Mouse (Mus musculus) urinary bladder, adult 2 months (tissue): ENCODE results near the gene Map3k21. TPM values are rescaled to one million over a fixed set of nuclear protein-coding genes. Genes with fewer than 3 reads are reported as not detected.

ENCODE experiments used
- DNase-seq: peaks from one replicate; pipeline ENCODE4 v3.0.0; 2022; ENCODE audit warnings: low spot score
- polyA plus RNA-seq: library from polyadenylated mRNA; depleted of rRNA; stranded (reverse); fragments of >200 nt; gene quantifications from 2 replicates; pipeline ENCODE4 v1.2.3, GENCODE M21; 2012; rRNA removed

The Map3k21 gene
- polyA plus RNA-seq, 1 experiment, result 0.44 TPM

- no peak for DNase-seq
Measured at GRCm38 (mm10) chr8:125971336-125971735, 61.1 kb downstream of the Map3k21 start.

- no peak for DNase-seq
Measured at GRCm38 (mm10) chr8:125975981-125976380, 65.7 kb downstream of the Map3k21 start.

- no peak for DNase-seq
Measured at GRCm38 (mm10) chr8:125980826-125981225, 70.6 kb downstream of the Map3k21 start.

- DNase-seq, result no peak
Measured at GRCm38 (mm10) chr8:125983515-125983914, 73.3 kb downstream of the Map3k21 start.

GRCm38 (mm10) chr8:125984140-125984539 lies 73.9 kb downstream of the Map3k21 start:
- DNase-seq, result no peak

- no peak for DNase-seq
Measured at GRCm38 (mm10) chr8:125985364-125985763, 75.1 kb downstream of the Map3k21 start.

GRCm38 (mm10) chr8:125986999-125987589 lies 76.8 kb downstream of the Map3k21 start:
- no peak for DNase-seq

GRCm38 (mm10) chr8:125987996-125988395 lies 77.7 kb downstream of the Map3k21 start:
- no peak for DNase-seq

- DNase-seq, result no peak
Measured at GRCm38 (mm10) chr8:125993636-125994035, 83.4 kb downstream of the Map3k21 start.

- peak; percentile 75 for DNase-seq
Measured at GRCm38 (mm10) chr8:125995101-125995986, 85.1 kb downstream of the Map3k21 start, which contains the start of gene Kcnk1. Kcnk1 (plus strand) TSS chr8:125995170.

GRCm38 (mm10) chr8:125996031-125996839 lies 86.0 kb downstream of the Map3k21 start:
- DNase-seq, result peak; percentile 38

GRCm38 (mm10) chr8:125996980-125997379 lies 86.7 kb downstream of the Map3k21 start:
- no peak for DNase-seq

Other genes starting within 250 kb of the Map3k21 start
- gene Map10, start 240.6 kb upstream of the Map3k21 start, polyA plus RNA-seq, result 2.8 and 3.7 TPM in 2 replicates
- 39.7 and 52.9 TPM in 2 replicates for gene Ntpcr, start 180.5 kb upstream of the Map3k21 start, polyA plus RNA-seq
- 1.9 and 2.2 TPM in 2 replicates for gene Pcnx2, start 12.1 kb upstream of the Map3k21 start, polyA plus RNA-seq
- 55.4 and 59.8 TPM in 2 replicates for gene Kcnk1, start 84.7 kb downstream of the Map3k21 start, polyA plus RNA-seq